Mouse (Mus musculus) ES-E14 (cell line): ENCODE data around the gene Pla2g4a.

Source experiments
- CHD2 ChIP-seq: IDR thresholded peaks from 2 replicates; pipeline ENCODE4 v1.6.1; 2014; ENCODE audit warnings: mild to moderate bottlenecking, low read depth, low read length, inconsistent platforms
- HCFC1 ChIP-seq: IDR thresholded peaks from 2 replicates; pipeline ENCODE4 v1.6.1; 2012; ENCODE audit warnings: low read length, inconsistent platforms, borderline replicate concordance; ENCODE audit not compliant: insufficient read depth
- MAFK ChIP-seq: IDR thresholded peaks from 2 replicates; pipeline ENCODE4 v1.6.1; 2014; ENCODE audit warnings: mild to moderate bottlenecking, low read depth, low read length, inconsistent platforms; ENCODE audit not compliant: insufficient read depth
- ZC3H11A ChIP-seq: IDR thresholded peaks from 2 replicates; pipeline ENCODE4 v1.6.1; 2012; ENCODE audit warnings: low read depth, mild to moderate bottlenecking, inconsistent platforms, low read length, borderline replicate concordance

DNA sequence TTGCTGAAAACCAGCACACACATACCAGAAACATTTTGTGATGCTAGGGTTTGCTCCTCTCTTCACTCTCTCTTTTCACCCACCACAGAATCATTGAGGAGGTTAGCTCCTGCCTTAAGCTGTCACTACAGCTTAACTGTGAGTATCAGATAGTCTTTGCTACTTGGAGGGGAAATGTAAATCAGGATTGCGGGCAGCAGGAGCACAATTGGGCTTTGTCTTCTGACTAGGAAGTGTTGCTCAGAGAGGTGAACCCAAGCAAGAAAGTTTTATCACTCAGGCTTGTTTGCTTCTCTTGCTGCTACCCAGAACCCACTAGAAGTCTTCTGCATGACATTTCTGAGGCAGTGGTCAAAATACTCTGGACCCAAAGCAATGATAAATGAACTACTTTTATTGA lies 38.9 kb downstream of the Pla2g4a start:
- TF ChIP-seq CHD2 (no peak), ZC3H11A (no peak), HCFC1 (no peak), MAFK (no peak)
